Mouse (Mus musculus) spleen, adult 18-20 months (tissue): ENCODE measurements around the gene Blm.

Experiments used
- DNase-seq, 2 experiments: peaks; one replicate each; pipeline ENCODE4 v3.0.0; 2022; ENCODE audit warnings: mixed read lengths in 2 of 2

The Blm gene

DNA sequence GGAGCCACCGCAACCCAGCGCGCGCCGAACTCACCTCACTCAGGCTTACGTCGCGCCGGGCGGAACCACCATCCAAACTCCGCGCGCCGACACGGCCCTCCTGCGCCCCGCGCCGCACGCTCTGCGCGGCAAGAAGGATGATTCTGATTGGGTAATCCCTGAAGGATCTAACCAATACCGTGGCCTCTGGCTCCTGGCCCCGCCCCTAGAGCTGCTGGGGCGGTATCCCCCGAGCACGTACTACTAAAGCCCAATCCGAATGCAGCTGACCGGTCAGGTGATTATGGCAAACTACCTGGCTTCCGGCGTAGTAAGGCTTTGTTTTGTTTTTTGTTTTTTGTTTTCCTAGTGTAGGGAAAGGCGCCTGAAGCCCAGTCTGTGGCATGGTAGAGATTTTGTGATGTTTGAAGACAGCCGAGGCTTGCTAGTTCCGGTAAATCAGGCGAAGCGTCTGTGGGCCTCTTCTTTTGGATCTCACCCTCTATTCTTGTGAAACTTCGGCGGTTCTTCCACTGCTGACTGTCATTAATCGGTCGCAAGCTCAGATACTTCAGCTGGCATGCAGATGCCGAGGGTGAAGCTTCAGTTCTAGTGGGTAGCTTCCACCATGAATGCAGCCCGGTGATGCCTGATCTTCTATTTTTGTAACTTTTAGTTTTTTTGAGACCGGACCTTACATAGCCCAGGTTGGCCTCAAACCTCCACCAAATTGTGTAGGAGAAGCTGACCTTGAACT, at the start of gene Blm:
TSS of gene Blm (minus strand) at position 111 of the 736 bp plus-strand sequence.
- peak; percentile 90 to 93 for DNase-seq

GRCm38 (mm10) chr7:80583981-80584380, 49.1 kb upstream of the Blm start:
- peak; percentile 24 to 50 for DNase-seq

DNA sequence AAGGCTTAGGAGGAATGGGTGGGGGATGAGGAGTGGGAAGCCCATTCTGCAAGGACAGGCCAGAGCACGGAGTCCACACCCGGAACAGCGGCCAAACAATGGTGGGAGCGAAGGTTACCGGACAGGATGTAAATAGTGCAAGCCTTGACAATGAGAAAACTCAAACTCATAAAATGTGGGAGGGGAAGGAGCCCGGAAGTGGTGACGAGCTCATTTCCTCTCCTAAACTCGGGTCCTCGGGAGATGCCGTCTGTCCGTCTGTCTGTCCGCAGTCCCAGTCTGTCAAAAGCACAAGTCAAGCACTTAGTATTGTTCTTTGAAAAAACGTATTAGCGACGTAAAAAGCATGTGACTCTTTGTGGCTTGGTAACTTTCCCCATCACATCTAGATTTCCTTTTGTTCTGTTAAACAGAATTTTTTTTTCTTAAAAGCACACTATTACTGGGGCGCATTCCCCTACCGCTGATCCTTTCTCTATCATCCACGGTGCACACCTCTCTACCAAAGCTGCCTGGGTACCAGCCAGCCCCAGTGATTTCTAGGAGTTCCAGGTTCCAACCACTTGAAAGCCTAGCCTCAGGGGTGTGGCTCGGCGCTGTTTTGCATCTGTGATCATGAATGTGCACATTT, 48.0 kb upstream of the Blm start:
- peak; percentile 21 to 46 for DNase-seq

GRCm38 (mm10) chr7:80580368-80580767, 45.4 kb upstream of the Blm start:
- peak; percentile 41 to 54 for DNase-seq

- no peak for DNase-seq
Measured at GRCm38 (mm10) chr7:80577417-80577980, 42.6 kb upstream of the Blm start.

DNA sequence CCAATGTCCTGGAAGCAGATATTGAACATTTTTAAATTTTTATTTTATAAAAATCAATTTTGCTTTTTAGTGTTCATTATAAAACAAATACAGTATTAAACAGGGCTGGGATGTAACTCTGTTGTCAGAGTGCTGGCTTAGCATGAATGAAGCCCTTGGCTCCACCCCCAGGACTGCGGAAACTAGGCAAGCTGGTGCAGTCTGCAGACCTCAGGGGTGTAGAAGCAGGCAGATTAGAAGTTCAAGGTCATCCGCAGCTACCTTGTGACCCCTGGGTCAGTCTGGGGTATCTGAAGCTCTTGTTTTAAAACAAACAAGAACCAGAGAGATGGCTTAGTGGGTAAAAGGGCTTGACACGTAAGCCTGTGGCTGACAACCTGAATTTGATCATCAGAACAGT, 41.7 kb upstream of the Blm start:
- DNase-seq, result peak in 1 of 2 experiments; percentile 25

DNA sequence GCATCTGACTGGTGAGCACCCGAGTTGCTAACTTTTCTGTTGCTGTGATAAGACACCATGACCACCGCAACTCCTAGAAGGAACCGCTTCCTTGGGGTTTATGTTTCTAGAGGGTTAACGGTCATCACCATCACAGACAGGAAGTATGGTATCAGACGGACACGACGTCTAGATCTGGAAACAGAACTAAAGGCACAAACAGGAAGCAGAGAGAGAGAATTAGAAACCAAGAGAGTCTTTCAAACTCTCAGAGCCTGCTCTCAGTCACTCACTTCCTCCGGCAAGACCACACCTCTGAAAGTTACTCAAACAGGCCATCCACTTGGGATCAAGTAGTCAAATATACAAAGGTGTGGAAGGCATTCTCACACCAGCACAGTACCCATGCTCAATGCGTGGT, 40.8 kb upstream of the Blm start:
- DNase-seq, result peak in 1 of 2 experiments; percentile 23

GRCm38 (mm10) chr7:80573076-80573475, 38.2 kb upstream of the Blm start:
- DNase-seq, result no peak

DNA sequence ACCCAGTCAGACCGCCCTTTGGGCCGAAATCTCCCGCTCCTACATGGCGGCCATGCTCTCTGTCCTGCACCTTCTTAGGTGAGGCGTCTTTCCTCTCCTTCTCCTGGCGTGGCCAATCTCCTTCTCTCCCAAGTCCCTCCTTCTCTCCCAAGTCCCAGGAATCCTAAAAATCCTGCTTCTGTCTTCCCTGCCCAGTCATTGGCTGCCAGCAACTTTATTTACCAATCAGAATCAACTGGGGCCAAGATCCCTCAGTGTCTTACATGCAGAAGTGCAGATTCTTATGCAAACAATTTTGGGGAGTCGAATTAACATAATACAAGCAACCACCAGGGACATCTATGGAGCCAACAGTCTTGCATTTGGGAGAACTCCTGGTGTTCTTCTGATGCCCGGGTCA, 33.1 kb upstream of the Blm start:
- no peak for DNase-seq

- DNase-seq, result no peak
Measured at GRCm38 (mm10) chr7:80561931-80562330, 27.0 kb upstream of the Blm start.

DNA sequence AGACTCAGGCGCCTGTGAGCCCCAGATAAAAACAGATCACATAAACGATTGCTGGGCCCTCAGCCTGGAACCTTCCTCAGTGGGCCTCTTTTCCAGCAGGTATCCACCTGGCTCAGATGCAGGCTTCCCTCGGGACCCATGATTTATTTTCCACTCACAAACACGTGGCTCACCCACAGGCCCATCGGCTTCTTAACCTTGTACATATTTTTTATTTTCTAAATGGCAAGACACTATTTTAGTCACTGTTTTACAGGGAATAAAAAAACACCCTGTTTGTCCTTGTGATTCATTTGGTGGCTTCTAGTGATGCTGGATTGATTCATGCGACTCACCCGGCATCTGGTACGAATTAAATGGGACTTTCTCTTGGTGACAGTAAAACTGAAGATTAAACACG, 26.4 kb upstream of the Blm start:
- DNase-seq, result no peak

- DNase-seq, result no peak
Measured at GRCm38 (mm10) chr7:80558572-80558971, 23.7 kb upstream of the Blm start.

- DNase-seq, result no peak
Measured at GRCm38 (mm10) chr7:80558101-80558500, 23.2 kb upstream of the Blm start.

GRCm38 (mm10) chr7:80557161-80557560, 22.2 kb upstream of the Blm start:
- DNase-seq, result no peak

DNA sequence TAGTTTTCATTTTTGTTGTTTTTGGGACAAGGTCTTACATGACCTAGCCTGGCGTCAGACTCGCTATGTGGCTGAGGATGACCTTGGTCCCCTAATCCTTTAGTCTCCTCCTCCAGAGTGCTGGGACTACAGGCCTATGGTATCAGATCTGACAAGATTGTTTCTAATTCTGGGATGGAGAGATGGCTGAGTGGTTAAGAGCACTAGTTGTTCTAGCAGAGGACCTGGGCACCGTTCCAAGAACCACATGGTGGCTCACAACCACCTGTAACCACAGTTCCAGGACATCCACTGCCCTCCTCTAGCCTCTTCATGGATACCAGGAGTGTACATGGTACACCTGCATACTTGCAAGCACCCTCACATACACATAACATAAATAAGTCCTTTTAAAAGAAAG, 21.2 kb upstream of the Blm start:
- no peak for DNase-seq

- no peak for DNase-seq
Measured at GRCm38 (mm10) chr7:80555146-80555545, 20.2 kb upstream of the Blm start.

DNA sequence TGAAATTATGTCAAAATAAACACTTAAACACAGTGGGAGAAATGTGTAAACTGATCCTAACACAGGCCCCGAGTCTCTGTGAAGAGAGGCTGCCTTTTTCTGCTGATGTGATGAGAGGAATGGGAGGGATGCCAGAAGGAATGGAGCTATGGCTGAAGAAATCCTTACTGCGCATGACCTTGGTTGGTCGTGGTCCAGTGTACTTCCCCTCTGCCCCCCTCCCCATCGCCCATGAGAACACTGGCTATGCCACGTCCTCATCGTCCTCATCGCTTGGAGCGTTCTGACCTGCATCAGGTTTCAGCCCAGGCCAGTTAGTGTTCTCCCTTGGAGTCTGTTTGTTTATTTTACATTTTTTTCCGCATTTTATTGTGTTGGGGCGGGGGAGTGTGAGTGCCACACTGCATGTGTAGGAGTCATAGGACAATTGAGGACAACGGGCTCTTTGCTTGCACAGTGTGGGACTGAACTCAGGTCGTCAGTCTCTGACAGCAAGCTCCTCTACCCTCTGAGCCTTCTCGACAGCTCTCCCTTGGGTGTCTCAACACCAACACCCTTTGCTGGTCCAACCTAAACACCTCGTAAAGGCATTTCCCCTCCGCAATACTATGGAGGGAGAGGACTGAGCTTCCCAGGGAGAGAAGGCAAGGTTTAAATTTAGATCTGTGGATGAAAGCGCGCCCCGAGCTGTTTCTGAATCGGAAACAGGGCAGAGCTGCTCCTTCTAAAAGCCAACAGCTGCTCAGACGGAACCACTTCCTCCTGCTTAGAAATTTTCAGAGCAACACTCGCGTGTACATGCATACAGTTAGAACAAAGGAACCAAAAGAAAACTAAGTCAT, 19.5 kb upstream of the Blm start:
- DNase-seq, result peak; percentile 24 to 45

GRCm38 (mm10) chr7:80548513-80549260, 13.8 kb upstream of the Blm start:
- DNase-seq, result no peak

DNA sequence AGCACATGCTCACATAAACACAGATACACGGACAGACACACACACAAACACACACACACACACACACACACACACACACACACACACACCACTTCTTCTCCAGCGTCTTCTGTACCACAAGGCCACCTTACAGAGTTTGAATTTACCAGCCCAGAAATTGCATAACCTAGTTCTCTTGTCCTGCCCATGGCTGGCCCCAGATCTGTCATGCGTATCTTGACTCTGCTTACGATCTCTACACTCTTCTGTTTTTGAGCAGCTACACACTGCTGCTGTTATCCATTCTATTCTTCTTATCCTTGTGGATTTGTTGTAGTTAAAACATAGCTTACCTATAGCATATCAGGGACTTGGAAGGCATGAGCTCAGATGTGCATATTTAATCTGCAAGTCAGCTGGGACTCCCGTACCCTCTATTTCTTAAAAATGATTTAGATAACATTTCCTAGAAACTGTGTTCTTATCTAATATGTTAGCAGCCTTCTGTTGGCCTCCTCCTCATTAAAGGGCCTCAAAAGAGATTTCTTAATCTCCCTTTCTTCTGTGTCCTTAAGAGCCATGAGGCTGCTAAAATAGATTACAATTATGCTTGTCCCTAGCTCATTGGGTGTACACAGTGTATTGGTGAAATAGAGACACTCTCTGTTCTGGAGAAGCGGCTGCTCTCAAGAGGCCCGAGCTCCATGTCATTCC, 7.4 kb upstream of the Blm start:
- no peak for DNase-seq

DNA sequence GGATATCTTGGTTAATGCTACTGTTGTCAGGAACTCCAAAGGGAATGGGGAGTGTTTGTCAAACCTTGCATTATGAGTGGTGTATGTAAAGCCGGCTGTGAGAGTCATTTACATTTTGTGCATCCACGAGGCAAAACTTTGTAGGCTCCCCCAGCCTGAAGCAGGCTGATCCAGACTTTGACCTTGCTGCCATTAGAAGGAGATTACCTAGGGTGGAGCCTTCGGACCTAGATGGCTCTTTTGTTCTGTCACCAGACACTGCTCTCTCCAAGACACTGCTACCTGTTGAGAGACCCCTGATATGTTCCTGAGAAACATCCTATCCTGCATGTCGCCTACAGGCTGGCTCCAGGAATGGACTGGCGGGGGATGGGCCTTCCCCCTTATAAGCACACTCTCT, 4.7 kb upstream of the Blm start:
- DNase-seq, result no peak

DNA sequence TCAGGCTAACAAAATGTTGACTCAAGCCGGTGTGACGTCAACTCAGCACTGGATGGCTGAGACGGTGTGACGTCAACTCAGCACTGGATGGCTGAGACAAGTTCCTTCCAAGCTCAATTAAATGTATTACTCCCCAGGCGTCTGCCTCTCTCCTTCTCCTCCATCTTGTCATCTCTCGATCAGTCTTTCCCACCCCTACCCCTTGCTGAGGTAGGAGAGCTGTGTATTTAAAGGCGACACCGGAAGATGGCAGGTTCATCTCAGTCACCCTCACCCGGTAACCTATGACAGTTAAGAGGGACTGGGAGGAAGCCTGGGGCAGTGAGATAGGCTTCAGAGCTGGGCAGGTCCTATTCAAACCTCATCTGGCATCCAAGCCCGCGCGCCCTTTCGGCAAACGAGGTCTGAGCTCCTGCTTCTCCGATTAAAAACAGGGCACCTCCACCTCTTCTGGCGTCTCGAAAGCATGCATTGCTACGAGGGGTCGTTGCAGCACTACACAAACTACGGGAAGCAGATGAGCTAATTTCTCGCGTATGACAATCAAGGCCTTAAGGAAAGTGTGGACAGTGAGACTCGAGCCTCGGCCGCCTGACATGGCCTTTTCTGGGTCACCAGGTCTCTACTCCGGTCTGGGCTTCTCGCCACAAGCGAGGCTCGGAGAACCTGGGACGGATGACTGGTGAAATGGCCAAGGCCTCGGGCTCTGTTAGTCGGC, 469 bp downstream of the Blm start:
- peak in 1 of 2 experiments; percentile 13 for DNase-seq
